Mouse (Mus musculus) limb, embryonic 10.5 days (tissue): ENCODE measurements around the gene Ina. TPM values are rescaled to one million over a fixed set of nuclear protein-coding genes. Genes with fewer than 3 reads are reported as not detected.

Experiments
- DNase-seq: peaks from one replicate; pipeline ENCODE4 v3.0.0-alpha.2; 2017; ENCODE audit warnings: low spot score
- H3K27ac ChIP-seq: fragments of 300-500 bp; sonication (generic); 2 replicates; pipeline ENCODE4 v1.5.1; 2016; ENCODE audit warnings: mild to moderate bottlenecking
- H3K27me3 ChIP-seq: fragments of 300-500 bp; sonication (generic); 2 replicates; pipeline ENCODE4 v1.6.1; 2016; ENCODE audit warnings: low read depth, mild to moderate bottlenecking; ENCODE audit not compliant: poor library complexity, severe bottlenecking
- H3K36me3 ChIP-seq: fragments of 300-500 bp; sonication (generic); 2 replicates; pipeline ENCODE4 v1.6.1; 2016; ENCODE audit warnings: mild to moderate bottlenecking, moderate library complexity
- H3K4me1 ChIP-seq: fragments of 300-500 bp; sonication (generic); 2 replicates; pipeline ENCODE4 v1.6.1; 2016
- H3K4me3 ChIP-seq: fragments of 300-500 bp; sonication (generic); 2 replicates; pipeline ENCODE4 v1.5.1; 2016; ENCODE audit warnings: mild to moderate bottlenecking, moderate library complexity
- H3K9me3 ChIP-seq: fragments of 300-500 bp; sonication (generic); replicated peaks from 2 replicates; pipeline ENCODE4 v1.6.1; 2016; ENCODE audit warnings: mild to moderate bottlenecking
- WGBS: fragments of 180-500 bp; shearing (Covaris S2); methylation state at CpG from one replicate; pipeline ENCODE4 v1.1.7; 2016; 5-methylcytosine and 5-hydroxymethylcytosine counted together
- polyA plus RNA-seq: library from polyadenylated mRNA; unstranded; fragments of >200 nt; fragmentation: Nextera tagmentation; extraction: Ambion mirVana; gene quantifications from 2 replicates; pipeline ENCODE4 v1.2.1, GENCODE M21; 2016

Ina gene
- 0.11 and 0.15 TPM in 2 replicates for polyA plus RNA-seq

DNA sequence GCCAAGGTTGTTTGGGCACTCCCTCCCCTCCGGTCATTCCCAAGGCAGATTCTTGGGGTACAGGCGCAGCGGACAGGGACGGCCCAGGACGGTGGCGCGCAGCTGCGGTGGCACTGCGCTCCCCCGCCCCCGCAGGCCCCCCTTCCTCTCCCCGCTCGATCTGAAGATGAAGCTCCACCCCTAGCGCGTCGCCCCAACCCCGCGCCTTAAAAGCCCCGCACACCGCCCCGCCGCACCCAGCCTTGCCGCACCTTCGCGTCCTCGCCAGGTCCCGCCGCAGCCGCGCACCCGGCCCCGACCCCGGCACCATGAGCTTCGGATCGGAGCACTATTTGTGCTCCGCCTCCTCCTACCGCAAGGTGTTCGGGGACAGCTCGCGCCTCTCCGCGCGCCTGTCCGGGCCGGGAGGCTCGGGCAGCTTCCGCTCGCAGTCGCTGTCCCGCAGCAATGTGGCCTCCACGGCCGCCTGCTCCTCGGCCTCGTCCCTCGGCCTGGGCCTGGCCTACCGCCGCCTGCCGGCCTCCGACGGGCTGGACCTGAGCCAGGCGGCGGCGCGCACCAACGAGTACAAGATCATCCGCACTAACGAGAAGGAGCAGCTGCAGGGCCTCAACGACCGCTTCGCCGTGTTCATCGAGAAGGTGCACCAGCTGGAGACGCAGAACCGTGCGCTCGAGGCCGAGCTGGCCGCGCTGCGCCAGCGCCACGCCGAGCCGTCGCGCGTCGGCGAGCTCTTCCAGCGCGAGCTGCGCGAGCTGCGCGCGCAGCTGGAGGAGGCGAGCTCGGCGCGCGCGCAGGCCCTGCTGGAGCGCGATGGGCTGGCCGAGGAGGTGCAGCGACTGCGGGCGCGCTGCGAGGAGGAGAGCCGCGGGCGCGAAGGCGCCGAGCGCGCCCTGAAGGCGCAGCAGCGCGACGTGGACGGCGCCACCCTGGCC lies at the start of gene Ina, which contains the start of gene Nt5c2:
TSS of gene Ina (plus strand) at position 252 of the 935 bp plus-strand sequence.
TSS of gene Nt5c2 (minus strand) at position 707 of the 935 bp plus-strand sequence.
- Histone ChIP-seq H3K9me3 (no peaks in the 10 kb centered on the region), H3K4me1 (peaks cover 21% of the 10 kb centered on the region), H3K27ac (no peak within 1 kb of the TSS), H3K27me3 (peaks cover 82% of the 10 kb centered on the region), H3K4me3 (peak within 1 kb of the TSS; percentile 51), H3K36me3 (no peaks in the 10 kb centered on the region)
- under 1% methylated on average over 118 of the region's 124 CpGs for WGBS
- peak; percentile 71 for DNase-seq

DNA sequence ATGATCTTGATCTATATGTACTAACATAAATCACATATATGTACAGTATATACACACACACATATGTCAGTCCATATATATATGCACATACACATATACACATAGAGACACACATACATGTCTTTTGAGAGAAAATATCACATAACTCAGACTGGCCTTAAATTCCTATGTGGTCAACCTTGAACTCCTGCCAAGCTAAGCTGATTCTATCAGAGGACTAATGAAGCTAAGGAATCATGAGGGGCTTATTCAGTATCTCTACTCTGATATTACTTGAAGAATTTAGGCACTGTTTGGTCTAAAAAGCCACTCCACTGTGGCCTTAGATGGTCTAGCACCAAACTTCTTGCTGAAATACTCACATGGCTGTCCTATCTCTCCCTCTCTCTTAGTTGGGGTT lies 49.0 kb upstream of the Ina start:
- Histone ChIP-seq H3K36me3 (no peaks in the 10 kb centered on the region), H3K27me3 (no peaks in the 10 kb centered on the region), H3K9me3 (no peaks in the 10 kb centered on the region), H3K4me3 (no peak overlapping the region), H3K4me1 (peaks cover 16% of the 10 kb centered on the region), H3K27ac (no peak overlapping the region)
- no peak for DNase-seq

DNA sequence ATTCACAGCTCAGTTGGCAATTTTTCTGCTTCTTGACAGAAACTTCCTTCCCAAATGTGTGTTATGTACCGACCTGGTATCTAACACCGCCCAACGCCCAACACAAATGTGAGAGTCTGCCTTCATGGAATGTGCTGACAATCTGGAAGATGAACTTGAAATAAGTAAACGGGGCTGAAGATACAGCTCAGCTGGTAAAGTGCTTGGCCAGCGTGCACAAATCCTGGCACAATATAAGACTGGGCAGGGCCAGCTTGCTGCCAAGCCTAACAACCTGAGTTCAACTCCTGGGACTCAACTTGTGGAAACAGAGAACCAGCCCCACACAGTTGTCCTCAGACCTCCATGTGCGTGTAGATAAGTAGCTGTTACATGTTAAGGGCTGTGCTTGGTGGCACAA lies 48.2 kb upstream of the Ina start:
- Histone ChIP-seq H3K9me3 (no peaks in the 10 kb centered on the region), H3K4me1 (peaks cover 11% of the 10 kb centered on the region), H3K27ac (no peak overlapping the region), H3K36me3 (no peaks in the 10 kb centered on the region), H3K27me3 (no peaks in the 10 kb centered on the region), H3K4me3 (no peak overlapping the region)
- no peak for DNase-seq
- 95% methylated on average over 6 of the region's 6 CpGs for WGBS

DNA sequence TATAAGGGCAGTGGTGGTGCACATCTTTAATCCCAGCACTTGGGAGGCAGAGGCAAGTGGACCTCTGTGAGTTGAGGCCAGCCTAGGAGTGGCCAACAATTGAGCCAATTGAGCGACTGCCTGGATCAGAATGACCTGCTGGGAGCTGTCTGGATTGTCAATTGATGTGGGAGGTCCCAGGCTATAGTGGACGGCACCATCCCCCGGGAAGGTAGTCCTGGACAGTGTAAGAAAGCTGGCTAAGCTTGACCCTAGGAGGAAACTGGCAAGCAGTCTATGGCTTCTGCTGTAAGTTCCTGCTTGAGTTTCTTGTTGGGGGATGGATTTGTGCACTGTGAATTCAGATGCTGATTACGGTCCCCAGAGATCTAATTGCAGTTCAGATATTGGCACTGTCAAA lies 46.6 kb upstream of the Ina start:
- WGBS, result 57% methylated on average over 4 of the region's 4 CpGs
- DNase-seq, result no peak
- Histone ChIP-seq H3K27ac (no peak overlapping the region), H3K27me3 (no peaks in the 10 kb centered on the region), H3K36me3 (no peaks in the 10 kb centered on the region), H3K4me1 (peaks cover 10% of the 10 kb centered on the region), H3K4me3 (no peak overlapping the region), H3K9me3 (no peaks in the 10 kb centered on the region)

DNA sequence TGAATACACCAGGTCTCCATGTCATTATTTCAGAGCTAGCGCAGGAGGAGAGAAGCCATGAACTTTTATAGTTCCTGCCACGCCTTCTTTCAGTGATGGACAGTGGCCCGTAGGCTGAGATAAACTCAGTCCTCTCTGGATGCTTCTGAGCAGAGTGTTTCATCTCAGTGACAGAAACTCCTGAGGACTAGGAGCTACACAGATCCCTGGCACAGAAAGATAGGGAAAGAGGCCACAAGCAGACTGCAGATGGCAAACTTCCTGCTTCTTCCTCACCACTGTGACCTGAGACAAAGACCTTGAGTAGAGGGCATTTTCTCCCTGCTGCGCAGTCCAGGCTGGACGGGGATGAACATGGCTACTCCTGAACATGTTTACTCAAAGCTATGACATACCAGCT lies 45.7 kb upstream of the Ina start:
- H3K4me1 ChIP-seq, result peaks cover 8% of the 10 kb centered on the region; the same call in 1 of the 2 replicates
- DNase-seq, result no peak
- 89% methylated on average over 5 of the region's 5 CpGs for WGBS
- no peaks in the 10 kb centered on the region for H3K36me3 ChIP-seq
- no peak overlapping the region for H3K27ac ChIP-seq
- no peak overlapping the region for H3K4me3 ChIP-seq
- H3K27me3 ChIP-seq, result no peaks in the 10 kb centered on the region
- no peaks in the 10 kb centered on the region for H3K9me3 ChIP-seq

DNA sequence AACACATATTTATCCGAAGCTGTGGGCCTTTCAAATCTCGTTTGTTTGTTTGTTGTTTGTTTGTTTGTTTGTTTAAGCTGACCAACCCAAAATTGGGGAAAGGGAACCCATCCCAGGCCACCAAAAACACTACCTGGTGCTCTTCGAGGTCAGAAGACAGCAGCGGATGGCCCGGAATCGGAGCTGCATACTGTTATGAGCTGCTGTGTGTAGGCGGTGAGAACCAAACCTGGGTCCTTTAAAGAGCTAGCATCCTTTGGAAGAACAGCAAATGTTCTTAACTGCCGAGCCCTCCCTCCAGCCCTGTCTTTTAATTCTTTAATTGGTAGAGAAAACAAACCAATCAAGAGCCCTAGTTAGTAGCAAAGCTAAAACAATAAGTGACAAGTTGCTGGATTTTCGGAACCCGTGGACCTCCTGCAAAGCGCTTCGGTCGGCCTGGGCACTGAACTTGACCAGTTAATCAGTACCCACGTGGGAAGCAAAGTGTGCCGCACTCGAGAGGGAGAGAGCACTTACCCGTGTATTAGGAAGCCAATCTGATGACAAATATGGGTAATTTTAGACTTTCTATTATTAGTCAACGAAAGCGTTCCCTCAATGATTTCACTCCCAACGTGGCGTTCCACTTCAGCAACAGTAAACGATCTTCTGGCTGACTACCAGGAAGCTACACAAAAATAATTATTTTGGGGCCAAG lies 45.1 kb upstream of the Ina start:
- 89% methylated on average over 22 of the region's 22 CpGs for WGBS
- Histone ChIP-seq H3K9me3 (no peaks in the 10 kb centered on the region), H3K27me3 (no peaks in the 10 kb centered on the region), H3K4me3 (no peak overlapping the region), H3K4me1 (peaks cover 8% of the 10 kb centered on the region; the same call in 1 of the 2 replicates), H3K36me3 (no peaks in the 10 kb centered on the region), H3K27ac (no peak overlapping the region)
- no peak for DNase-seq

DNA sequence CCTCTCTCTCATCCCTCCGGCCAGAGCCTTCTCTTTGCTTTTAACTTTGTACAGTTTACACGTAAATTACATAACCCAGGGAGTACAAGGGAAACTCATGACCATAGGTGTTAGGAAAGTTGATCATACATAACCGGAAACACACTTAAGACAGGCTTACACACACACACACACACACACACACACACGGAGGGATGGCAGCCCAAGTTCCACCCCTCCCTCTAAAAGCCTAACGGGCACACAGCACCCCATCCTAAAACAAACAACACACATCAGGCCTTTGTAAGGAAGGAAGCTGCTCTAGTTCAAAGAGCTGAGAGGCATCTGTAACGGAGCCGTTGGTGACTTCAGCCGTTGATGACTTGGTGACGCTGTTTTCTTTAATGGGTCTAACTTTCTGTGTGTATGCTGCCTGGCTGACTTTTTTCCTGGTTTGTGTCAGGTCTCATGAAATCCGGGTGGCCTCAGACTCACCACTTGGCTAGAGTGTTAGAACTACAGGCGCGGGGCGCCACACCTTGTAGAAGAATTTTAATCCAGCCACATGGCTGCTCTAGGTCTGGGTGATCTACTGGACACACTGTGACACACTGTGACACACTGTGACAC lies 44.3 kb upstream of the Ina start:
- 60% methylated on average over 13 of the region's 13 CpGs for WGBS
- DNase-seq, result no peak
- Histone ChIP-seq H3K4me3 (no peak overlapping the region), H3K9me3 (no peaks in the 10 kb centered on the region), H3K27me3 (no peaks in the 10 kb centered on the region), H3K36me3 (no peaks in the 10 kb centered on the region), H3K27ac (no peak overlapping the region), H3K4me1 (peaks cover 8% of the 10 kb centered on the region; the same call in 1 of the 2 replicates)

DNA sequence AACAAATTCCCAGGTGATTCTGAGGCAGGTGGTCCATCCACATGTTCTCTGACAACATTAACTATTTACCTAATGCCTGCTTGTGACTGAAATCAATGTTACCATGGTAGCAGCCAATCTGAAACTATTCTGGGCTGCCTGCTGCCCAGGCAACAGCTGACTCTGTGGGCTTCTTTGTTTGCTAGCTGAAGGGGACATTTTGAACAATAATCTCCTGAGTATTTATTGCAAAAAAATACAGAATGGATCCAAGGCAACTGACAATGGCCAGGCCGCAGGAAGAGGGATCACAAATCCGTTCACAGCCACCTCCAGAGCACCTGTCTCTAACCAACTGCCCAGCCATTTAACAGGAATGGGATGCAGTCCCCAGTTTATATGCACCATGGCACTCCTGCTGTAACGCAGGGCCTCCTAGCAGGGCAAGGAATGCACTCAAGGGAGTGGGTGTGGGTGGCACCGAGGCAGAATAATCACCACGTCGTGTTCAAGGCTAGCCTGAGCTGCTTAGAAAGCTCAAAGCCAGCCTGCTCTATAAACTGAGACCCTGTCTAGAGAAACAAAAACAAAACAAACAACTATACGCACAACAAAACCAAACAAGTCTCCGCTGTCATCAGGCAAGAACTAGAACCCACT lies 43.3 kb upstream of the Ina start:
- H3K4me3 ChIP-seq, result no peak overlapping the region
- peaks cover 8% of the 10 kb centered on the region; the same call in 1 of the 2 replicates for H3K4me1 ChIP-seq
- H3K27ac ChIP-seq, result 0 out of 2 replicates have a peak overlapping the region, but pooled peaks have one; percentile 4
- H3K9me3 ChIP-seq, result no peaks in the 10 kb centered on the region
- no peaks in the 10 kb centered on the region for H3K27me3 ChIP-seq
- H3K36me3 ChIP-seq, result no peaks in the 10 kb centered on the region
- no peak for DNase-seq
- WGBS, result 77% methylated on average over 8 of the region's 8 CpGs

DNA sequence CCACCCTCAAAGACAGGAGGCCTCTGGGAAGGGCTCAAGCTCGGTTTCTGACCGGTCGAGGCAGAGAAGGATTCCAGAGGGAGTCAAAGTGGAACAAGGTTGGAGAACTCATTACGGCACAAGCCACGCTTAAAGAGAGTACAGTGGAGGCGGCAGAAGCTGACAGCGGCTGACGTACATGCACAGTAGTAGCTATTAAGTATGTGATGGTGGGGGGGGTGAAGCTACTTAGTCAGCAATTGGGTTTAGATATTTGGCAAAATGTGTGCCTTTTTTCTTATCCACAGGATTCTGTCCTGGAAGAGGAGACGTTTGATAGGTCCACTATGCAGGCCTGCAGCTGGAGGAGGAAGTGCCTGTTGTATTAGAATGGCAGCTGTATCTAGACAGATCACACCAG lies 42.8 kb upstream of the Ina start:
- no peaks in the 10 kb centered on the region for H3K36me3 ChIP-seq
- H3K27ac ChIP-seq, result 0 out of 2 replicates have a peak overlapping the region, but pooled peaks have one; percentile 4
- 82% methylated on average over 9 of the region's 9 CpGs for WGBS
- no peak for DNase-seq
- peaks cover 8% of the 10 kb centered on the region; the same call in 1 of the 2 replicates for H3K4me1 ChIP-seq
- no peak overlapping the region for H3K4me3 ChIP-seq
- H3K9me3 ChIP-seq, result no peaks in the 10 kb centered on the region
- no peaks in the 10 kb centered on the region for H3K27me3 ChIP-seq

DNA sequence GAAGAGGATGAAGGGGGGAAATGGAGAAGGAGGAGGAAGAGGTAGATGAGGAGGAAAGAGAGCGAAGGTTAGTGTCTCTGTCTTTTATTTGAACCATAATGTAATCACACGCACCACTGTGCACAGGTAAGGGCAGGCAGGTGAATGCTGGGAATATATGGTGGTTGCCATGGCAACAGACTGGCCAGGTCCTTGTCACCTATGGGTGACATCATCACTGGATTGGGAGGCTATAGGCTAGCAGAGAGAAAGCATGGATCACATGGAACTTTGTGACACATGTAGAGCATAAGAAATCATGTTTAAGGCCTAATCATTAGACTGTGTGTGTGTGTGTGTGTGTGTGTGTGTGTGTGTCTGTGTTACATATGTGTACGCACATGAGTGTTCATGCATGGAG lies 42.3 kb upstream of the Ina start:
- Histone ChIP-seq H3K36me3 (no peaks in the 10 kb centered on the region), H3K9me3 (no peaks in the 10 kb centered on the region), H3K4me1 (peaks cover 8% of the 10 kb centered on the region; the same call in 1 of the 2 replicates), H3K4me3 (no peak overlapping the region), H3K27ac (no peak overlapping the region), H3K27me3 (no peaks in the 10 kb centered on the region)
- WGBS, result 96% methylated on average over 3 of the region's 3 CpGs
- DNase-seq, result no peak

DNA sequence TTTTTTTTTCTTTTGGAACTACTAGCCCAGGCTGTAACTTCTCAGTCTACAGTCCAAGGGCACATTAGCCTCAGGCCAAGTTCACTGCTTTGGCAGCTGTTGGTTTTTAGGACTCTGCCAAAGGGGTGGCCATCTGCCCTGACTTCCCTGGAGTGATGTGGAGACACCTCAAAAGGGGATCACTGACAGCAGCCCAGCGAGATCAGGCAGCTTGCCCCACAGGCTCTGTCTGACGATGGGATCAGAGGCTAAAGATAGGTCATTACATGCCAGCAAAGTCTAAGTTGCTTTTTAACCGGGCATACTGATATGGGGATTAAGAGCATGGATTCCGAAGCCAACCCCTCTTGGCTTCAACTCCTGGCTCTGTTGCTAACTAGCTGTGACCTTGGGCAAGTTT lies 38.9 kb upstream of the Ina start:
- Histone ChIP-seq H3K9me3 (no peaks in the 10 kb centered on the region), H3K4me1 (peaks cover 6% of the 10 kb centered on the region; the same call in 1 of the 2 replicates), H3K4me3 (no peak overlapping the region), H3K27ac (no peak overlapping the region), H3K27me3 (no peaks in the 10 kb centered on the region), H3K36me3 (no peaks in the 10 kb centered on the region)
- WGBS, result 76% methylated on average over 4 of the region's 4 CpGs
- no peak for DNase-seq

DNA sequence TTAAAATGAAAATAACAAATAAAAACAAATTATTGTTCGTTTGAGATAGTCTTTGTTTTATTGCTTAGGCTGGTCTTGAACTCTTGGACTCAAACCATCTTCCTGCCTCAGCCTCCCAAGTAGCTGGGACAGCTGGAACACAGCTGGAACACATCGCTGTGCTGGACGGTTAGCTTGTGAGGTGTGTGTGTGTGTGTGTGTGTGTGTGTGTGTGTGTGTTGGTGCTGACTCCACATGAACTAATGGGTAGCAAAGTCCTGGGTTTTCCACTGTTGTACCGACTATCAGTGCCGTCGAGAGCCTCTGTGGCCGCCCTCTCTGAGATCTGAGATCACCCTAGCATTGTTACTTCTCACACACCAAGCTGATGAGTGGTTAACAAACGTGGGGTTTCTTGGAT lies 38.5 kb upstream of the Ina start:
- peaks cover 6% of the 10 kb centered on the region; the same call in 1 of the 2 replicates for H3K4me1 ChIP-seq
- H3K4me3 ChIP-seq, result no peak overlapping the region
- no peaks in the 10 kb centered on the region for H3K9me3 ChIP-seq
- DNase-seq, result no peak
- 89% methylated on average over 8 of the region's 8 CpGs for WGBS
- no peaks in the 10 kb centered on the region for H3K36me3 ChIP-seq
- H3K27ac ChIP-seq, result no peak overlapping the region
- no peaks in the 10 kb centered on the region for H3K27me3 ChIP-seq
